Mouse (Mus musculus) erythroblast, embryonic 14.5 days (primary cell): Measurements from ENCODE around the gene Hoxc4. TPM values are rescaled to one million over a fixed set of nuclear protein-coding genes. Genes with fewer than 3 reads are reported as not detected.

Source experiments
- H3K27me3 ChIP-seq: 2 replicates; pipeline ENCODE4 v1.6.1; 2012; ENCODE audit warnings: inconsistent platforms; ENCODE audit not compliant: control insufficient read depth
- H3K36me3 ChIP-seq: 2 replicates; pipeline ENCODE4 v1.6.1; 2012; ENCODE audit warnings: mild to moderate bottlenecking, inconsistent platforms; ENCODE audit not compliant: control insufficient read depth
- H3K4me1 ChIP-seq: 2 replicates; pipeline ENCODE4 v1.6.1; 2012; ENCODE audit warnings: inconsistent platforms; ENCODE audit not compliant: control insufficient read depth
- H3K4me3 ChIP-seq: replicated peaks from 2 replicates; pipeline ENCODE3; 2012; ENCODE audit warnings: moderate library complexity, mild to moderate bottlenecking, inconsistent platforms
- H3K9me3 ChIP-seq: 2 replicates; pipeline ENCODE4 v1.6.1; 2012; ENCODE audit warnings: low read length, inconsistent platforms, mixed read lengths; ENCODE audit not compliant: control insufficient read depth
- GATA1 ChIP-seq: IDR thresholded peaks from 2 replicates; pipeline ENCODE4 v1.6.1; 2012; ENCODE audit warnings: low read length, inconsistent platforms, mixed read lengths
- TAL1 ChIP-seq: IDR thresholded peaks from 3 replicates; pipeline ENCODE4 v1.6.1; 2012; ENCODE audit warnings: low read length, inconsistent platforms, mixed read lengths
- polyA plus RNA-seq: library from polyadenylated mRNA; stranded (reverse); fragments of >175 nt; gene quantifications from 2 replicates; pipeline ENCODE4 v1.2.3, GENCODE M21; 2012

Hoxc4 gene
- 0.02 TPM in 1 of 2 replicates, not detected in the other for polyA plus RNA-seq

GRCm38 (mm10) chr15:103018636-103019035 is at the start of gene Hoxc4:
Hoxc4 (plus strand) TSS chr15:103018934.
- Histone ChIP-seq H3K4me3 (no peak within 1 kb of the TSS), H3K36me3 (no peaks in the 10 kb centered on the region), H3K9me3 (peaks cover 4% of the 10 kb centered on the region; the same call in 1 of the 2 replicates), H3K4me1 (no peaks in the 10 kb centered on the region), H3K27me3 (peaks cover 97% of the 10 kb centered on the region)
- TF ChIP-seq TAL1 (no peak), GATA1 (no peak)

GRCm38 (mm10) chr15:102969296-102969695 is 49.4 kb upstream of the Hoxc4 start:
- Histone ChIP-seq H3K9me3 (peaks cover 3% of the 10 kb centered on the region; the same call in 1 of the 2 replicates), H3K4me1 (no peaks in the 10 kb centered on the region), H3K27me3 (peaks cover 100% of the 10 kb centered on the region), H3K4me3 (no peak overlapping the region), H3K36me3 (no peaks in the 10 kb centered on the region)
- TF ChIP-seq GATA1 (no peak), TAL1 (no peak)

- Histone ChIP-seq H3K36me3 (no peaks in the 10 kb centered on the region), H3K27me3 (peaks cover 100% of the 10 kb centered on the region), H3K4me1 (no peaks in the 10 kb centered on the region), H3K9me3 (peaks cover 6% of the 10 kb centered on the region; the same call in 1 of the 2 replicates), H3K4me3 (no peak overlapping the region)
- no peak for TF ChIP-seq GATA1
- no peak for TF ChIP-seq TAL1
These were observed 48.0 kb upstream of the Hoxc4 start for GRCm38 (mm10) chr15:102970740-102971139.

GRCm38 (mm10) chr15:102972254-102972653 is 46.5 kb upstream of the Hoxc4 start:
- no peak overlapping the region for H3K4me3 ChIP-seq
- peaks cover 100% of the 10 kb centered on the region for H3K27me3 ChIP-seq
- peaks cover 4% of the 10 kb centered on the region; the same call in 1 of the 2 replicates for H3K9me3 ChIP-seq
- no peaks in the 10 kb centered on the region for H3K4me1 ChIP-seq
- TF ChIP-seq TAL1 (no peak), GATA1 (no peak)
- no peaks in the 10 kb centered on the region for H3K36me3 ChIP-seq

GRCm38 (mm10) chr15:102972753-102973152 is 46.0 kb upstream of the Hoxc4 start:
- Histone ChIP-seq H3K4me3 (no peak overlapping the region), H3K27me3 (peaks cover 100% of the 10 kb centered on the region), H3K9me3 (peaks cover 4% of the 10 kb centered on the region; the same call in 1 of the 2 replicates), H3K36me3 (no peaks in the 10 kb centered on the region), H3K4me1 (no peaks in the 10 kb centered on the region)
- TF ChIP-seq TAL1 = no peak
- no peak for TF ChIP-seq GATA1

GRCm38 (mm10) chr15:102975034-102975433 is 43.7 kb upstream of the Hoxc4 start:
- Histone ChIP-seq H3K27me3 (peaks cover 100% of the 10 kb centered on the region), H3K4me1 (no peaks in the 10 kb centered on the region)
- TF ChIP-seq GATA1 = no peak
- no peak for TF ChIP-seq TAL1

GRCm38 (mm10) chr15:102975688-102976111 is 43.0 kb upstream of the Hoxc4 start:
- Histone ChIP-seq H3K27me3 (peaks cover 100% of the 10 kb centered on the region), H3K9me3 (peaks cover 4% of the 10 kb centered on the region; the same call in 1 of the 2 replicates), H3K4me3 (no peak overlapping the region), H3K36me3 (no peaks in the 10 kb centered on the region), H3K4me1 (no peaks in the 10 kb centered on the region)
- TF ChIP-seq TAL1 = no peak
- no peak for TF ChIP-seq GATA1

More at GRCm38 (mm10) chr15:102975034-102975433, 43.7 kb upstream of the Hoxc4 start:
- H3K4me3 ChIP-seq = no peak overlapping the region
- H3K36me3 ChIP-seq = no peaks in the 10 kb centered on the region
- H3K9me3 ChIP-seq = peaks cover 4% of the 10 kb centered on the region; the same call in 1 of the 2 replicates

GRCm38 (mm10) chr15:102976171-102976570 is 42.6 kb upstream of the Hoxc4 start, which contains the start of gene Hoxc9:
Hoxc9 (plus strand) TSS chr15:102976439.
- Histone ChIP-seq H3K36me3 (no peaks in the 10 kb centered on the region), H3K4me3 (no peak within 1 kb of the TSS), H3K9me3 (peaks cover 4% of the 10 kb centered on the region; the same call in 1 of the 2 replicates), H3K27me3 (peaks cover 100% of the 10 kb centered on the region), H3K4me1 (no peaks in the 10 kb centered on the region)
- no peak for TF ChIP-seq GATA1
- TF ChIP-seq TAL1 = no peak

- Histone ChIP-seq H3K36me3 (no peaks in the 10 kb centered on the region), H3K9me3 (peaks cover 9% of the 10 kb centered on the region; the same call in 1 of the 2 replicates), H3K4me3 (no peak overlapping the region), H3K4me1 (no peaks in the 10 kb centered on the region), H3K27me3 (peaks cover 100% of the 10 kb centered on the region)
- TF ChIP-seq GATA1 = no peak
- no peak for TF ChIP-seq TAL1
These were observed 41.9 kb upstream of the Hoxc4 start for GRCm38 (mm10) chr15:102976631-102977422.
